Mouse (Mus musculus) mouse embryonic stem cell (cell line): ENCODE data around the gene Olfr309.
"Not testable (repeated sequence)": the region's sequence is repeated elsewhere in the genome, so short reads cannot be mapped to it uniquely, and the experiment has no call there.

ENCODE experiments used
- in situ Hi-C, 2 experiments: fragments of 300-500 bp; cut with MboI; formaldehyde crosslinking; loops; 1 replicate in 1 of 2; 3 replicates in 1 of 2; pipeline ENCODE4 v1.14.3; 2019 to 2020; ENCODE audit warnings: low sequenced_read_pairs in 2 of 2, low pct_unique_long_range_greater_than_20kb in 1 of 2, mixed read lengths in 1 of 2; ENCODE audit not compliant: unreplicated experiment in 1 of 2

The Olfr309 gene

DNA sequence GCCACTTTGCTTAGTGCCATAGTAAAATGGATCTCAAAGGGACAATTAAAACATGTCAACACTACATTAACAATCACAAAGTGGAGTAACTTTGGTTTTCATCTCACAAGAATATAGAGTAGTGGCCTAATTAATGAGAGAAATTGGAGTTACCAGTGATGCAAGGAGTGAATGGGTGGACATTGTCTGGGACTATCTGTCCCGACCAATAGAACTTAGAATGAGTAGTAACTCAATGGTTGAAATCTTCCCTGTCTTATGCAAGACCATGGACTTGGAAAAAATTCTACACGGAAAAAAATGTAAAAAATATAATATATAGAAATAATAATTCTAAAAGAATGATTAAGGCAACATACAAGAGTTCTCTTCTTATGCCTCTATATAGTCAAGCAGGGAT is at the start of gene Olfr309:
Olfr309 (minus strand) TSS at position 101 of the 400 bp plus-strand sequence.
- in situ Hi-C loops: no loop called here

DNA sequence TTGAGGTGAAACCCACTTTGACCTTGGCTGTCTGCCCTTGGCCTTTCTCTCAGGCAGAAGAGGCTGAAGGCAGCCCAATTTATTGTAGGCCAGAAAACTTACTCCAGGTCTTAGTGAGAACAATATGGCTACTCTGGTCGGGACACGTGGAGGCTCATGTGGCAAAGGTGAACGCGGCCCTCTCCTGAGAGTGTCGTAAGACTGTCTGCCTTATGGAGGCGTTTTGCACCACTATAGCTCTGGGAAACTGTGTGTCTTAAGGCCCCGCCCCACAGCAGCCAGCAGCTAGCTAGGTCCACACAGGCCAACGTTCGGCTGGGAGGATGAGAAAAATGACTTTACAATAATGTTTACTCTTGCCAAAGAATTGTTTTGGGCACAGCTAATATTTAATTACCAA is 32.8 kb upstream of the Olfr309 start:
- in situ Hi-C loops: not testable (repeated sequence)

DNA sequence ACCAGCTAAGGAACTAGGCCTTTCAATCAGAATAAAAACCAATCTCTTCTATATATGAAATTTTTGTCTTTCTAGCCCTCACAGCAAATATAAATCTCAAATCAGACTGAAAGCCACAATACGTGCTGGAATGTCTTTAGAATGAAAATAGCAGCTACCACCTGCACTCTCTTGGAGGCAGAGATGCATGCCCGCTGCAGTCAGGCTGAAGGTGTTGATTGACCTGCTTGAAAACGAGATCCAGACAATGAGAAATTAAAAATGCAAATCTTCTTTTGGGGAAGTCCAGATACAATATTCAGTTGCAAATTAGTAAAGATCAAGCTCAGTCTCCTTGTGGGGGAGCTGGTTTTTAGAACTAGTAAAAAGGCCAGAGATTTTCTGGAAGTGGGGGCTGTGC is 30.7 kb upstream of the Olfr309 start:
- in situ Hi-C loops: no loop called here

DNA sequence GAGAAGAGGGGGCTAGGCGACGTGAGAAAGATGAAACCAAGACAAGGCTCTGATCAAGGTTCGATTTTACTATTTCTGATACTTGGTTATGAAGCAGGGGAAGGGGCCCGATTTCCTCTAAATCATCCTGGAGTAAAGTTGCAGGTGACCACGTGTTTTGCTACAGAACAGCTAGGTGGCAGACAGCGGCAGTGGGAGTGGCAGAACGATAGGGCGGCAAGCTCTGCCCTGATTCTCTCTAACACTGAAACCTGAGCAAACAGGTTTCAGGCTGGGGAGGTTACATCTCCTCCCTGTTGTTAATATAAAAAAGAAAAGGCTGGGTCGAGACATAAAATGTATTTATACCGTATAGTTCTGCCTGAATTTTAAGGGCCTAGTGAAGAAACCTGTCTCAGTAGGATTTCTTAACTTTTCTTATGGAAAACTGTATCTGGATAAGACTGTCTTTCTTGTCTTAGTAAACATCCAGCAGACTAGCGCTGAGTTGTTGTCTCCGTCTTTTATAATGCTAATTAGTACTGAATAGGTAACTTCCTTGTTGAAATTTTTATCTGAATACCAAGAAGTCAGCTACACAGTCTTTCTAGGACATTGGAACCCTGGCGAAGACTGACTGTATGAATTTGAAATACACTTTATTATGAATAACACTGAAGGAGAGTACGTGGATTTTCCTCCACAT is 29.5 kb upstream of the Olfr309 start:
- in situ Hi-C loops: no loop called here

DNA sequence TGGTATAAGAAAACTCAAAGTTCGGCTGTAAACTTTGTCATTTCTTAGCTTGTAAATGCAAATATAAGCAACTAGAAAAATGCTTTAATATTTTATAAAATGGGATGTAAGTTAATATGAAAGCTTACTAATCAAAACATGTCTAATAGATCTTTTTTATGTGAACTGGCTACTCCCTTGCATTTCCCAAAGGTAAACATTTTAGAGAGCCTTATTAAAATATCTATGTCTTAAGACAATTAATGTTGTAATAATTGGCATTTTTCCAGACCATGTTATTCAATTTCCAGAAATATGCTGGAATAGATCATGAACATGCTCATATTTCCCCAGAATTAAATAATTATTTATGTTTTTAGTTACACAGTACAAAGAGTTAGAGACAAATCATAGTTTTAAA is 24.0 kb upstream of the Olfr309 start, which contains the start of gene Olfr307:
Olfr307 (minus strand) TSS at position 101 of the 400 bp plus-strand sequence.
- in situ Hi-C loops: no loop called here

DNA sequence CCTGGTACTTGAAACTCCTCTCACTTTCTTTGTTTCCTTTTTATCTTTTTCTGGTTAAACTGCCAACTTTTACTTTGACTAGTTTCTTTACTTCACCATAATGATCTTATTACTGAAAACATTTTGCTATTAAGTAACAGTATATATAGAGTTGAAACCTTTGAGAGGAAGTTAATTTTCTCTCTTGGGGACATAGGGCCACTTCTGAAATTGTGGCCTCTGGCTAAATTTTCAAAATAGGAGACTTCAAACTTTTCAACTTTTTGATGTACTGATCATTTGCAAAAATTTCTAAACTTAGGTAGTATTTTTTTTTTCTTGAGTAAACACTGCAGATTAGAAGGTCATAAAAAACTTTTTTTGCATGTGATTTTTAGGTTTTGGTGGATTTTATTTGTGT is 12.0 kb upstream of the Olfr309 start, which contains the start of gene Olfr308:
Olfr308 (minus strand) TSS at position 101 of the 400 bp plus-strand sequence.
- in situ Hi-C loops: no loop called here

DNA sequence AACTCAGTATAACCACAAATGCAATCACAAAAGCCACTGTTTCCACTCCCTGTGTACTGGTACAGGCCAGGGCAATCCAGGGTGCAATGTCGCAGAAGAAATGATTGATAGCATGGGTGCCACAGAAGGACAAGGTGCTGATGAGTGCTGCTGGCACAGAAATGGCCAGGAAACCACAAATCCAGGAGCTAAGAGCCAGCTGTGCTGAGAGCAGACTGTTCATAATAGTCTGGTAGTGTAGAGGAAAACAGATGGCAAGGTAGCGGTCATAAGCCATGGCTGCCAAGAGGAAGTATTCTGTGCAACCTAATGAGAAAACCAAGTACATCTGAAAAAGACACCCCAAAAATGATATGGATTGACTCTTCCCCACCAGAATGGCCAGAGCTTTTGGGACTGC is 7.8 kb upstream of the Olfr309 start:
- in situ Hi-C loops: no loop called here

DNA sequence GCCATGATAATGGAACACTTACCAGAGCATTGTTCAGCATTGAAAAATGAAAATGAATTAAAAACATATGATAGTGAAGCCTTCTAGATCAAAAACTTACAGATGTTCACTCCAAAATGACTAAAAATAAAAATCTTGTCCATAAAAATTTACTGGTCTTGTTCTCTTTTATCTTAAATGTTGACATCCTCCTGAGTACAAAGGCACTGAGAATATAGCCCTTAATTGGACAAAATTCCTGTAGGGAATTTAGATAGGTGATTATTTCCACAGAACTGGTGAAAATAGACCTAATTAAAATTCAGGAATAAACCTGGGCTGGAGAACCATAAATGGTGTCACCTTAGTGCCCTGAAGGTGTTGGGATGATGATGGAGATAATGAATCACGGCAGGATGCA is 36.4 kb downstream of the Olfr309 start, which contains the start of gene Olfr310:
Olfr310 (minus strand) TSS at position 101 of the 400 bp plus-strand sequence.
- in situ Hi-C loops: no loop called here
